In the genomic region with DNA sequence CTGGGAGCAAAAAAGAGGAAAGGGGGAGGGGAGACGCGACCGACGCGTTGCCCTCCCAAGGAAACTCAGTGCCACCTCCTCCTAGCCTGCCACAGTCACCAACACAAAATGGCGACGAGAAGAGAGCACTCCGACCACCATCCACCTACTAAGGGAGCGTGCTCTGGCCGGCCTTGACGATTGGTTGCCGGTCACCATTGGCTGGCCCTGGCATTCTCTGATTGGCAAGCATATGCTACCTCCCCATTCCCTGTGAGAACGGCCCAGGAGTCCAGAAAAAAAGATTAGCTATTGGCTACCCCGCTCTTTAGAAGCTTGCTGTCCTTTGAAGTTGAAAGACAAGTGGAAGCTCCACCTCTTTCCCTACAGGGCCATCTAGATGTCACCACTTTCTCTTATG, we compare ENCODE assay signal across 8 mouse cellular contexts. TPM values are rescaled to one million over a fixed set of nuclear protein-coding genes. Genes with fewer than 3 reads are reported as not detected.
DNase-seq lines count a peak whose midpoint lies in the region; ATAC-seq and TF ChIP-seq lines count a peak whose summit lies in the region.
"Not testable (repeated sequence)": the region's sequence is repeated elsewhere in the genome, so short reads cannot be mapped to it uniquely, and the experiment has no call there.

No protein-coding gene starts in this region.

- not testable (repeated sequence) for H3K4me1 ChIP-seq in forebrain, embryonic 11.5 days (replicated peaks; ENCODE audit: control insufficient read depth, insufficient read depth, low read length); intestine, embryonic 15.5 days (replicated peaks); liver, embryonic 11.5 days (replicated peaks; ENCODE audit: control insufficient read depth, insufficient read depth, low read length); lung, postnatal 0 days (ENCODE audit: insufficient read depth, low read depth, low read length); midbrain, embryonic 15.5 days; stomach, postnatal 0 days (replicated peaks; ENCODE audit: control insufficient read depth, insufficient read depth)

- not testable (repeated sequence) for H3K4me3 ChIP-seq in forebrain, embryonic 11.5 days (ENCODE audit: low read depth, low read length); intestine, embryonic 15.5 days (replicated peaks); liver, embryonic 11.5 days (ENCODE audit: low read depth, low read length); lung, postnatal 0 days (ENCODE audit: low read depth, low read length); midbrain, embryonic 15.5 days; stomach, postnatal 0 days (ENCODE audit: low read depth, low read length)

- H3K9me3 ChIP-seq in forebrain, embryonic 11.5 days (ENCODE audit: control insufficient read depth, low read length); intestine, embryonic 15.5 days; liver, embryonic 11.5 days (ENCODE audit: control insufficient read depth, low read length); lung, postnatal 0 days (ENCODE audit: low read length); midbrain, embryonic 15.5 days; stomach, postnatal 0 days (ENCODE audit: control insufficient read depth, low read length): not testable (repeated sequence)

- TF ChIP-seq CTCF in lung, postnatal 0 days (IDR thresholded peaks at IDR 0.05); stomach, postnatal 0 days (IDR thresholded peaks at IDR 0.05; ENCODE audit: low read depth): not testable (repeated sequence)

- ATAC-seq in activated CD4-positive, CD25-positive, alpha-beta regulatory T cell, adult 4 months, result peak; percentile 69
- peak; percentile 69; the same call in 1 of the 2 replicates for ATAC-seq in forebrain, embryonic 11.5 days (replicated peaks; ENCODE audit: low FRiP score)
- peak; percentile 98 for ATAC-seq in granulocyte monocyte progenitor cell, adult 5-6 weeks (replicated peaks; ENCODE audit: poor library complexity, severe bottlenecking)
- 0 out of 2 replicates have a peak, but pooled peaks have one; percentile 61 for ATAC-seq in intestine, embryonic 15.5 days
- peak; percentile 75 for ATAC-seq in liver, embryonic 11.5 days (replicated peaks; ENCODE audit: low FRiP score)
- ATAC-seq in lung, postnatal 0 days, result peak; percentile 74
- ATAC-seq in midbrain, embryonic 15.5 days (replicated peaks), result peak; percentile 73; the same call in 1 of the 2 replicates
- peak; percentile 80 for ATAC-seq in stomach, postnatal 0 days (ENCODE audit: low FRiP score, low TSS enrichment)

- not testable (repeated sequence) for H3K4me2 ChIP-seq in forebrain, embryonic 11.5 days (ENCODE audit: low read depth, low read length, severe bottlenecking); intestine, embryonic 15.5 days (replicated peaks); liver, embryonic 11.5 days; lung, postnatal 0 days (replicated peaks; ENCODE audit: low read depth, low read length); midbrain, embryonic 15.5 days; stomach, postnatal 0 days (replicated peaks; ENCODE audit: low read depth)

- not testable (repeated sequence) for DNase-seq in forebrain, embryonic 11.5 days (ENCODE audit: low spot score); liver, embryonic 11.5 days (ENCODE audit: low spot score); lung, postnatal 0 days (ENCODE audit: low spot score); stomach, postnatal 0 days (ENCODE audit: low spot score)

- H3K9ac ChIP-seq in forebrain, embryonic 11.5 days (ENCODE audit: low read length); intestine, embryonic 15.5 days; liver, embryonic 11.5 days (ENCODE audit: low read depth, low read length); lung, postnatal 0 days (replicated peaks; ENCODE audit: low read depth); midbrain, embryonic 15.5 days; stomach, postnatal 0 days (ENCODE audit: low read length): not testable (repeated sequence)

- not testable (repeated sequence) for H3K27ac ChIP-seq in forebrain, embryonic 11.5 days (ENCODE audit: low read depth, low read length); intestine, embryonic 15.5 days; liver, embryonic 11.5 days (ENCODE audit: low read depth, low read length); lung, postnatal 0 days (ENCODE audit: low read length); midbrain, embryonic 15.5 days; stomach, postnatal 0 days (replicated peaks)

- TF ChIP-seq EP300 in lung, postnatal 0 days (IDR thresholded peaks at IDR 0.05); stomach, postnatal 0 days (optimal IDR thresholded peaks at IDR 0.05): not testable (repeated sequence)

- not testable (repeated sequence) for H3K27me3 ChIP-seq in forebrain, embryonic 11.5 days (ENCODE audit: control insufficient read depth, insufficient read depth, low read length); intestine, embryonic 15.5 days (replicated peaks); liver, embryonic 11.5 days (replicated peaks; ENCODE audit: control insufficient read depth, insufficient read depth, low read length); lung, postnatal 0 days (replicated peaks; ENCODE audit: insufficient read depth, low read length); midbrain, embryonic 15.5 days (replicated peaks); stomach, postnatal 0 days (ENCODE audit: control insufficient read depth, insufficient read depth, low read length)

- WGBS in forebrain, embryonic 11.5 days, result 92% methylated on average over 14 of the region's 14 CpGs
- 97% methylated on average over 14 of the region's 14 CpGs for WGBS in intestine, embryonic 15.5 days
- 91% methylated on average over 14 of the region's 14 CpGs for WGBS in liver, embryonic 11.5 days
- 95% methylated on average over 14 of the region's 14 CpGs for WGBS in lung, postnatal 0 days
- 92% methylated on average over 14 of the region's 14 CpGs for WGBS in midbrain, embryonic 15.5 days
- 95% methylated on average over 12 of the region's 14 CpGs for WGBS in stomach, postnatal 0 days

- H3K36me3 ChIP-seq in forebrain, embryonic 11.5 days (ENCODE audit: control insufficient read depth, insufficient read depth, low read length); intestine, embryonic 15.5 days; liver, embryonic 11.5 days (ENCODE audit: control insufficient read depth, insufficient read depth, low read length); lung, postnatal 0 days (ENCODE audit: insufficient read depth, low read length); midbrain, embryonic 15.5 days (replicated peaks); stomach, postnatal 0 days (ENCODE audit: control insufficient read depth, insufficient read depth, low read length): not testable (repeated sequence)

RNA-seq across cellular contexts. Expression of a gene that starts 38.0 kb away (rescaled TPM):
- 10 to 100 TPM; 57.3 to 59.4 TPM for polyA plus RNA-seq in activated CD4-positive, CD25-positive, alpha-beta regulatory T cell, adult 4 months (2017; shearing (Covaris generic))
- polyA plus RNA-seq in forebrain, embryonic 11.5 days (2014; fragmentation: Nextera tagmentation; extraction: Ambion mirVana), result 7.7 and 7.8 TPM in 2 replicates
- total RNA-seq in granulocyte monocyte progenitor cell, adult 5-6 weeks (2014; fragmentation: Nextera tagmentation), result 6.1 and 11.4 TPM in 2 replicates
- total RNA-seq in granulocyte monocyte progenitor cell, adult 5-6 weeks (2017), result 10.3 and 16.2 TPM in 2 replicates
- 12.9 and 13.4 TPM in 2 replicates for polyA plus RNA-seq in intestine, embryonic 15.5 days (2015; fragmentation: Nextera tagmentation; extraction: Ambion mirVana)
- polyA plus RNA-seq in liver, embryonic 11.5 days (2014; fragmentation: Nextera tagmentation; extraction: Ambion mirVana), result 9.2 and 11.5 TPM in 2 replicates
- 42.1 and 44.5 TPM in 2 replicates for polyA plus RNA-seq in lung, postnatal 0 days (2015; fragmentation: Nextera tagmentation; extraction: Ambion mirVana)
- 50.8 and 54.9 TPM in 2 replicates for polyA plus RNA-seq in midbrain, embryonic 15.5 days (2015; fragmentation: Nextera tagmentation; extraction: Ambion mirVana)
- 9.1 and 10.9 TPM in 2 replicates for polyA plus RNA-seq in stomach, postnatal 0 days (2015; fragmentation: Nextera tagmentation; extraction: Ambion mirVana)
